Mouse (Mus musculus) kidney, adult 2 months (tissue): ENCODE measurements around the gene Lmntd1. TPM values are rescaled to one million over a fixed set of nuclear protein-coding genes. Genes with fewer than 3 reads are reported as not detected.

Source experiments
- DNase-seq: peaks from one replicate; pipeline ENCODE4 v3.0.0; 2021
- H3K27ac ChIP-seq: fragments of 200-500 bp; 2 replicates; pipeline ENCODE4 v1.5.1; 2012; ENCODE audit warnings: low read depth, low read length, control low read depth, inconsistent platforms; ENCODE audit not compliant: insufficient read depth
- H3K27me3 ChIP-seq: fragments of 200-500 bp; replicated peaks from 2 replicates; pipeline ENCODE4 v1.6.1; 2012; ENCODE audit warnings: mild to moderate bottlenecking, moderate library complexity, low read length, inconsistent platforms; ENCODE audit not compliant: control insufficient read depth, insufficient read depth
- H3K36me3 ChIP-seq: fragments of 200-500 bp; 2 replicates; pipeline ENCODE4 v1.6.1; 2012; ENCODE audit warnings: mild to moderate bottlenecking, moderate library complexity, low read length, inconsistent platforms; ENCODE audit not compliant: control insufficient read depth, insufficient read depth
- H3K4me1 ChIP-seq: fragments of 200-500 bp; 2 replicates; pipeline ENCODE4 v1.6.1; 2011; ENCODE audit warnings: low read length; ENCODE audit not compliant: control insufficient read depth, insufficient read depth
- H3K4me3 ChIP-seq: fragments of 200-500 bp; 2 replicates; pipeline ENCODE4 v1.5.1; 2011; ENCODE audit warnings: mild to moderate bottlenecking, low read depth, low read length, control low read depth; ENCODE audit not compliant: insufficient read depth
- CTCF ChIP-seq: fragments of 200-500 bp; conservative IDR thresholded peaks from 2 replicates; pipeline ENCODE4 v1.5.1; 2011; ENCODE audit warnings: low read depth, mild to moderate bottlenecking, control low read depth, low read length, moderate library complexity, mixed read lengths; ENCODE audit not compliant: insufficient read depth, insufficient read length
- POLR2A ChIP-seq: fragments of 200-500 bp; IDR thresholded peaks from one replicate; pipeline ENCODE4 v1.6.1; 2011; ENCODE audit warnings: low read depth, low read length, control low read depth
- WGBS: fragments of 180-500 bp; shearing (Covaris S2); methylation state at CpG from one replicate; pipeline ENCODE4 v1.1.7; 2018; 5-methylcytosine and 5-hydroxymethylcytosine counted together
- polyA plus RNA-seq: library from polyadenylated mRNA; depleted of rRNA; stranded (reverse); fragments of >200 nt; gene quantifications from 2 replicates; pipeline ENCODE4 v1.2.3, GENCODE M21; 2012

Gene Lmntd1
- polyA plus RNA-seq, 1 experiment, result 0.34 TPM

DNA sequence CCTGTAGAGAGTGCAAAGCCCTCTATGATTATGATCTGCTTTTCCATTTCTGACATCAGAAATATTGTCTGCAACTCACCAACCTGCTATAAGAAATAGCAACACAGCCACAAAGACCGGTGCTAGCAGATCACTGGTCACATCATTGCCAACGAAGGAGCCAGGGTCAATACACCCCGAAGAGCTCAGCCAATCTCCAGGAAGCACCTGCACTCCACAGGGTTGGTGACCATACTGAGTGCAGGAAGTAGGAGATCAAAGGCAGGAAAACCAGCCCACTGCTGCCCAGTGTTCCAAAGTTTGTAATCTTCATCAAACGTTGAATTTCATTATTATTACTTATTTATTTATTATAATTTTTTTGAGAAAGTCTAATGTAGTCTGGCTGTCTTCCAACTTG lies 9.5 kb downstream of the Lmntd1 start:
- TF ChIP-seq CTCF (no peak), POLR2A (no peak)
- no peak for DNase-seq
- Histone ChIP-seq H3K4me3 (no peak overlapping the region), H3K36me3 (no peaks in the 10 kb centered on the region), H3K27ac (no peak overlapping the region), H3K27me3 (no peaks in the 10 kb centered on the region), H3K4me1 (no peaks in the 10 kb centered on the region)
- 56% methylated on average over 4 of the region's 4 CpGs for WGBS

DNA sequence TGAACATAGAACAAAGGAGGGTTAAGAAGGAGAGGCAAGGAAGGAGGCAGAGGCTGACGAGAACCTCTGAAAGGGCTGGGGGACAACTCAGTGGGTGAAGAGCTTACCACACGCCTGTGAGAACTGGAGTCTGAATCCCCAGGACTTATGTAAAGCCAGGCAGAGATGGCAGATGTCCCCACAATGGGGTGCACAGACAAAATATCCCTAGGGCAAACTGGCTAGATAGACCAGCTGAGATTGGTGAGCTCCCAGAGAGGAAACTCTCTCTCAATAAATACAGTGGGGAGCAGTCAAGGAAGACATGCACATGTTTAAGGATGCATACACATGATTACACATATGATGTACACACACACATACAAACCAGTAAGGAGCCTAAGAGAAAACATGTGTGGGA lies 10.0 kb downstream of the Lmntd1 start:
- Histone ChIP-seq H3K4me1 (no peaks in the 10 kb centered on the region), H3K36me3 (no peaks in the 10 kb centered on the region), H3K27me3 (no peaks in the 10 kb centered on the region), H3K4me3 (no peak overlapping the region), H3K27ac (no peak overlapping the region)
- WGBS, result 86% methylated on average over 2 of the region's 2 CpGs
- TF ChIP-seq CTCF, result no peak
- no peak for TF ChIP-seq POLR2A
- no peak for DNase-seq

- H3K27me3 ChIP-seq, result no peaks in the 10 kb centered on the region
- H3K4me3 ChIP-seq, result no peak overlapping the region
- no peak overlapping the region for H3K27ac ChIP-seq
- peak; percentile 52 for DNase-seq
- H3K4me1 ChIP-seq, result no peaks in the 10 kb centered on the region
- H3K36me3 ChIP-seq, result no peaks in the 10 kb centered on the region
- TF ChIP-seq CTCF (no peak), POLR2A (no peak)
- 48% methylated on average over 11 of the region's 11 CpGs for WGBS
These were observed 15.1 kb downstream of the Lmntd1 start for GRCm38 (mm10) chr6:145598794-145599555.

- DNase-seq, result no peak
- no peaks in the 10 kb centered on the region for H3K4me1 ChIP-seq
- no peaks in the 10 kb centered on the region for H3K27me3 ChIP-seq
- H3K36me3 ChIP-seq, result no peaks in the 10 kb centered on the region
- H3K4me3 ChIP-seq, result no peak overlapping the region
- TF ChIP-seq CTCF (no peak), POLR2A (no peak)
- no peak overlapping the region for H3K27ac ChIP-seq
- WGBS, result 85% methylated on average over 4 of the region's 4 CpGs
These were observed 18.2 kb downstream of the Lmntd1 start for GRCm38 (mm10) chr6:145595905-145596304.

GRCm38 (mm10) chr6:145593991-145594390 lies 20.1 kb downstream of the Lmntd1 start:
- Histone ChIP-seq H3K27ac (no peak overlapping the region), H3K4me1 (no peaks in the 10 kb centered on the region), H3K36me3 (no peaks in the 10 kb centered on the region), H3K27me3 (no peaks in the 10 kb centered on the region), H3K4me3 (no peak overlapping the region)
- 56% methylated on average over 7 of the region's 7 CpGs for WGBS
- TF ChIP-seq POLR2A (no peak), CTCF (no peak)
- no peak for DNase-seq

DNA sequence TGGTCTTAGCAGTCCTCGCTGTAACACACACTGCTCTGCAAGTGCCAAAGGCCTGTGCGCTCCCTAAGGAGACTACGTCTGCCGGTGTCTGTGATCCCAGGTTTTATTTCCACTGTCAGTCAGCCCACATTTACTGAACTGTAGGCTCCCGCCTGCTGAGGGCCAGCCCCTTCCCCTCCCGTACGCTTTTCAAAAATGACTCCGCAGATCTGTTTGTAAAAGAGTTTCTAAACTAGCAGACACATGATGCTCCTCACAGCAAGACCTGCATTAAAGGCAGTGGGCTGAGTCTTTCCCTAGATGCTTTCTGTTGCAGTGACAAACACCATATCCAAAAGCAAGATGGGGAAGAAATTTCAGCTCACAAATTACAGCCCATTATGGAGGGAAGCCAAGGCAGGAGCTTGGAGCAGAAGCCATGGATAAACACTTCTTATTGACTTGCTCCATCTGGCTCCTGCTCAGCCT lies 21.6 kb downstream of the Lmntd1 start:
- 65% methylated on average over 8 of the region's 8 CpGs for WGBS
- H3K4me3 ChIP-seq, result no peak overlapping the region
- no peak for DNase-seq
- no peaks in the 10 kb centered on the region for H3K27me3 ChIP-seq
- no peak overlapping the region for H3K27ac ChIP-seq
- H3K36me3 ChIP-seq, result no peaks in the 10 kb centered on the region
- TF ChIP-seq CTCF, result no peak
- TF ChIP-seq POLR2A, result no peak
- no peaks in the 10 kb centered on the region for H3K4me1 ChIP-seq

- 81% methylated on average over 6 of the region's 6 CpGs for WGBS
- H3K4me1 ChIP-seq, result no peaks in the 10 kb centered on the region
- TF ChIP-seq POLR2A, result no peak
- no peak for TF ChIP-seq CTCF
- DNase-seq, result no peak
- no peak overlapping the region for H3K27ac ChIP-seq
- H3K36me3 ChIP-seq, result no peaks in the 10 kb centered on the region
- H3K27me3 ChIP-seq, result no peaks in the 10 kb centered on the region
- no peak overlapping the region for H3K4me3 ChIP-seq
These were observed 22.1 kb downstream of the Lmntd1 start for GRCm38 (mm10) chr6:145592036-145592435.

- H3K4me3 ChIP-seq, result no peak overlapping the region
- no peak for TF ChIP-seq CTCF
- TF ChIP-seq POLR2A, result no peak
- no peaks in the 10 kb centered on the region for H3K27me3 ChIP-seq
- no peaks in the 10 kb centered on the region for H3K4me1 ChIP-seq
- no peak overlapping the region for H3K27ac ChIP-seq
- no peak for DNase-seq
- WGBS, result 80% methylated on average over 1 of the region's 1 CpGs
- H3K36me3 ChIP-seq, result no peaks in the 10 kb centered on the region
These were observed 22.5 kb downstream of the Lmntd1 start for GRCm38 (mm10) chr6:145591578-145591977.
